Mouse (Mus musculus): ENCODE measurements around the gene Glod4.

The Glod4 gene

GRCm38 (mm10) chr11:76242901-76243810 lies at the start of gene Glod4, which contains the start of gene Mrm3:
Glod4 (minus strand) TSS chr11:76243725.
Mrm3 (plus strand) TSS chr11:76243715.
- DNase-seq = peak; percentile 90

GRCm38 (mm10) chr11:76292831-76293230 lies 49.3 kb upstream of the Glod4 start:
- no peak for DNase-seq

GRCm38 (mm10) chr11:76292398-76292797 lies 48.9 kb upstream of the Glod4 start:
- no peak for DNase-seq

DNA sequence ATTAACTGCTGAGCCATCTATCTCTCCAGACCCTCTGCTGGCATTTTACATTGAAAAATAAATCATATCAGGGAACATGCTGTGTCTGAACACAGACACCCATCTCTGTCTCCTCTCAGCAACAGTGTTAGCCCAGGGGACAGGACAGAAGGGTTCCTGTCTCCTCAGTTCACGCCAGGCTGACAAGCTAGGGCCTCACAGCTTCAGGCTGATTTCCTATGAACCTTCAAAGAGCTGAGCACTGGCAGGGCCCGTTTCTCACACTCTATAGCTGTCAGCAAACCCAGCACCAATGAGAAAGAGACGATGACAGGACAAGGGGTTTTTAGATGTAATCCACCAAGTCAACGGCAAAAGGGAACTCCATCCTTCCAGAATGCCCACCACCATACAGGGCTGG lies 48.4 kb upstream of the Glod4 start:
- no peak for DNase-seq

- peak; percentile 69 for DNase-seq
Measured at GRCm38 (mm10) chr11:76290367-76290766, 46.8 kb upstream of the Glod4 start.

DNA sequence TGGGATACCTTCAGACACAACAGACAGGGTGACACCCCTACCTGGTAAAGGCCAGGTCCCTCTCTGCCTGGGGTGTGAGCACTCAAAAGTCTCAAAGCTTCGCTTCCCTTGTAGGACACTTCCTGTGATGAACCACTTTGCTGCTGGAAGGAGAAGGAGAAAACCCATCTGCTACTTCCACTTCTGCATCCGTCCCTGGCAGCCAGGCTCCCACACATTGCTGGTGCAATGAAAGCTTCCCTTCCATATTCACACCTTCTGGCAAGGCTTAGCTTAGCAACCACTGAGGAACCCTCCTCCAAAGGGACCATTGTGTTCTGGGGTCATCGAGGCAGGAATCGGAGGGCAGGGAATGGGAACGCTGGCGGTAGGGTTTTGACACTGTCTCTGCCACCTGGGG lies 45.1 kb upstream of the Glod4 start:
- DNase-seq = peak; percentile 8

GRCm38 (mm10) chr11:76287301-76287700 lies 43.8 kb upstream of the Glod4 start:
- DNase-seq = no peak

DNA sequence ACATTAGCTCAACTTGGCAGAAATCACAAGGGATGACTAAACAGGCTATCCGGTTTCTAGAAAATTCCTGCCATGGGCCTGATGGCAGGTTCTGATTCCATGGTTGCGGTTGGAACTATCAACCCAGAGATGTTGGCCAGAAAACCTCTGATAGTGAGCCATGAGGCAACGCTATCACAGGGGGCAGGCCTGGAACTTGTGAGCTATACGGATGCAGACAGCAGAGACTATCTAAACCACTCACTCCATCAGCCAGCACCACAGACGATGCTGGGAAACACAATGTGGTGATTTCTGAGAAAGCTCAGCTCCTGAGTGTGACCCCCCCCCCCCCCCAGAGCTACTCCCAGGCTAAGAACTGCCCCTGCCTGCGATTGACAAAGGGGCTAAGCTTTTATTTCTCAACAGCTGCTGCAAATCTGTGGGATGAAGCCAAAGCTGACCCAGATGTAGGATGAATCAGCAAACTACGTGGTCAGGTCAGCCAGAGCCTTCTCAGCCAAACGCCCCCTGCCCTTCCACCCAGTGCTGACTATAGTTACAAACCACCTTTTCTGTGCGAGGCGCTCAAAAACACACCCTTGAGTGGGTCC lies 43.1 kb upstream of the Glod4 start:
- no peak for DNase-seq

DNA sequence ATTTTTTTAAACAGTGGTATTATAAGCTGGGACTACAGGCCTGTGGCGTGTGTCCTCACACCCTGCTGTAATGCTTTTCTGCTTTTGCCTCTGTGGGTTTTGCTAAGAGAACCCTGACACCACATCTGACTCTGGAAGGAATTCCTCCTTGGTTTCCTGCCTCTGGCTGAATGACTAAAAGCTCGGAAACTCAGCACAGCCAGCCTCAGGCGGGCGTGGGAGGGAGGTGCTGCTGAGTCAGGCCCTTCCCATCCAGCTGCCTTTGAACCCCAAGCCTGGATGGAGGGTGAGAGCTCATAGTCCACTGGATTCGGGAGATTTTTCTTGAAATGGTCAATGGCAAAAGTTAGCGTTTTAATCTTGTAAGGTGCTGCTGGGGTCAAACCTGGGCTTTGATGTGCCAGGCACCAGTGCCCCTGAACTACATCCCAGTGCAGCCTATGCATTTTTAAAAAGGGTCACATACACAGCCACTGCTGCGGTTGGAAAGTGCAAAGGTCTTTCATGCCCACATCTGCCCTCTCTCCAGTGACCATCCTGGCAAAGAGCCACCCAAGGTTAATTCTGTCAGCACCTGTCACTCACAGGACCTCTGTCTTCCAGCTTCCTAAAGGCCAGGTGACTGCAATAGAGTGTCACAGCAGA lies 42.0 kb upstream of the Glod4 start:
- no peak for DNase-seq

DNA sequence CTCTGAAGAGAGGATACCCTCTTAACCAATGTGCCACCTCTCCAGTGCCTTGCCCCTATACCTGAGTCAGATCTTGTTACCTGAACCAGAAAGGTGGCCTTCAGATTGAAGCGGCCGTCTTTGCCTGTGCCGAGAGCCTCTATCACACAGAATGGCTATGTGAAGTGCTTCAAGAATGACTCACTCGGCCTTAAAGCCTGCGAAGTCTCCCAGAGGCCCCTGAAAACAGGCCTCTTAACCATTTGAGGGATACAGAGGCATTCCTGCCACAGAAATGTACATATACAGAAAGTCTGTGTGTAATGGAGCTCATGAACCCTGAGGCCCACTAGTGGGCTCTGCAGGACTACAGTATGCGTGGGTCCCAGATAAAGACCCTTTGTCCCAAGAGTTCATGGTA lies 40.3 kb upstream of the Glod4 start:
- no peak for DNase-seq

GRCm38 (mm10) chr11:76279971-76280370 lies 36.4 kb upstream of the Glod4 start:
- DNase-seq = no peak

DNA sequence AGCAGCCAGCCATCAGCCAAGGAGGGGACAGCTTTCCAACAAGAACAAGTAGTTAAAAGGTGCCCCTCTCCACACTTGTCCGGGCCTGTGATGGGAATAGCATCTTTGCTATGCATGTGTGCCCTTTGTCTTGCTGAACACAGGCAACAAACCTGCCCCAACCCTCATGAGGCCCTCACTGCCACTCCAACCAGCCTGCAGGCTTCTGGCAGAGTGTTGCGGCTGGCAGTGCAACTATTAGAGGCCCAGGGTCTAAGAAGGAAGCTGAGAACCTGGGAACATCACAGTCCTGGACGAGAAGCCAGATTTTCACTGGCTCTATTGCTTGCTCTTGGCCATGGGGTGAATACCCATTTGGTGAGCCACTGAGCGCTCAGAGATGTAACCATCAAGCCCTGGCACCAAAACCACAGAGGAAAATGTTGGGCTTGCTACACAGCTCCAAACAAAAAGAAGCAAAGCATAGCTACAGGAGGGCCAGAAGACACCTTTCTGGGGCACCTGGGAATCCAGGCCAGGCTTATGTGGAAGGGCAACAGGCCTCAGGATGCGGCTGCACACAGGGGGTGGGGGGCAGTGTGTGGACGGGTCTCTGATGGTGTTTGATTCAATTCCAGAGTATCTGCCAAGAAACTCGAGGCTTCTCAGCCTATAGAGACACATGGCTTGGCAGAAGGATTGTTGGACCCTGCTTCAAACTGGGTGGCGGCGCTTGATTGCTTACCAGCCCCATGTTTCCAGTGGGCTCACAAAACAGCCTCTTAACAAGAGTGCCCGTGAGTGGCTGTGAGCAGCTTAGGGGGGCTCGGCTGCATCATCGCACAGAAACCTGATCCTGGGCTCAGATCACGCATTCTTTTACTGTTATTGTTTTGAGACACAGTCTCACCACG lies 35.7 kb upstream of the Glod4 start:
- DNase-seq = no peak

DNA sequence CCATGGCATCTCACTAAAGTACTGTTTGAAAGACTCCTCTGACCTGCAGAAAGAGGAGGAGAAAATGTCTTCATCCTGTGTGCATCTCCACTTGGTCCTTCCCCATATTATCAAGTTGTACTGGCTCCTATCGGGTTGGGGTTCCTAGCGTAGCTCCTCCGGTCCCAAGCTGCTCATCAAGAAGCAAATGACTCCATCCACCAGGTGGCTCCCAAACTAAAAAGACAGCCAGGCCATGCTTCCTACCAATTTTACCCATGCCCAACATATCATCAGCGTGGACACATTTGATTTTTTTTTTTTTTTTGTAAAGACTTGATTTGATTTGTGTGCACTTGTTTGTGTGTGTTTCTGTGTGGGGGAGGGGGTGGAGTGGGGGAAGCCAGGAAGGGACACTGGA lies 28.9 kb upstream of the Glod4 start:
- no peak for DNase-seq

DNA sequence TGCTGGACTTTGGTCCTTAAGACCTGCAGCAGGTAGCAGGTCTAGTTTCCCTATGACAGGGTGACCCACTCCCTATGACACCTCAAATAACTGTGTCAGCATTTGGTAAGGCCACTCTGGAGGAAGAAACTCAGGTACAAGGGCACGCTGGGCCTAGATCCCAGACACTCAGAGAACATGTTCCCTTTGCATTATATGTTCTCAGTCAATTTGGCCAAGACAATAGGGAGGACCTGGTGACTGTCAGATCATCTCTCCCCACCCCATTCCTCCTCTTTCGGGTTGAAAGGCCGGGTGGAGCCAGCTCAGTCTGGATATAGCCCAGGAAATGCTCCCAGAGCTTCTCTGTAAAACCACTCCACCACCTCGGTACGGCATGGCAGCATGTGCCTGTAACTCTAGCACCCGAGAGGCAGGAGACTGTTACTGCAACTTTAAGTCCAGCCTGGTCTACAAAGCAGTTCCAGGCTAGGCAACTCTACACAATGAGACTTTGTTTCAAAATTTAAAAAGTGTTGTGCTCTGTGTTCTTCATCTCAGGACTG lies 25.1 kb upstream of the Glod4 start:
- no peak for DNase-seq

GRCm38 (mm10) chr11:76268001-76268459 lies 24.5 kb upstream of the Glod4 start:
- DNase-seq = peak; percentile 59

- DNase-seq = no peak
Measured at GRCm38 (mm10) chr11:76267550-76267949, 24.0 kb upstream of the Glod4 start.

- no peak for DNase-seq
Measured at GRCm38 (mm10) chr11:76262611-76263351, 19.3 kb upstream of the Glod4 start.

DNA sequence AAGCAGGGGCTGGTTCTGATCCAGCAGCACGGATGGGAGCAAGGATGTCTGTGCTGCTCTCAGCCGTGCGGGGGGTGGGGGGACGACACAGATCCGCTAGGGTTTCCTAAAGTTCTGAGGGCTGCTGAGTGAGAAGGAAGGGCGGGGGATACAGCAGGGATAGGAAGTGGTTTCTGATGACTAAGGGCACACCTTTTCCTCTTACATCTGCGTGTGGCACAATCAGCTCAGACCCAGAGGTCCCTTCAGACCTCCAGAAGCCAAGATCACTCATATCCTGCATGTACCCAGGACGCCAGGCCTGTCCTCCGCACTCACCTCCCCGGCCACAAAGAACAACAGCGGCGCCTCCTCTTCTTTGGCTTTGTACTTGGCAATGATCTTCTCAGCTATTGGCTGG lies 17.7 kb upstream of the Glod4 start:
- no peak for DNase-seq

DNA sequence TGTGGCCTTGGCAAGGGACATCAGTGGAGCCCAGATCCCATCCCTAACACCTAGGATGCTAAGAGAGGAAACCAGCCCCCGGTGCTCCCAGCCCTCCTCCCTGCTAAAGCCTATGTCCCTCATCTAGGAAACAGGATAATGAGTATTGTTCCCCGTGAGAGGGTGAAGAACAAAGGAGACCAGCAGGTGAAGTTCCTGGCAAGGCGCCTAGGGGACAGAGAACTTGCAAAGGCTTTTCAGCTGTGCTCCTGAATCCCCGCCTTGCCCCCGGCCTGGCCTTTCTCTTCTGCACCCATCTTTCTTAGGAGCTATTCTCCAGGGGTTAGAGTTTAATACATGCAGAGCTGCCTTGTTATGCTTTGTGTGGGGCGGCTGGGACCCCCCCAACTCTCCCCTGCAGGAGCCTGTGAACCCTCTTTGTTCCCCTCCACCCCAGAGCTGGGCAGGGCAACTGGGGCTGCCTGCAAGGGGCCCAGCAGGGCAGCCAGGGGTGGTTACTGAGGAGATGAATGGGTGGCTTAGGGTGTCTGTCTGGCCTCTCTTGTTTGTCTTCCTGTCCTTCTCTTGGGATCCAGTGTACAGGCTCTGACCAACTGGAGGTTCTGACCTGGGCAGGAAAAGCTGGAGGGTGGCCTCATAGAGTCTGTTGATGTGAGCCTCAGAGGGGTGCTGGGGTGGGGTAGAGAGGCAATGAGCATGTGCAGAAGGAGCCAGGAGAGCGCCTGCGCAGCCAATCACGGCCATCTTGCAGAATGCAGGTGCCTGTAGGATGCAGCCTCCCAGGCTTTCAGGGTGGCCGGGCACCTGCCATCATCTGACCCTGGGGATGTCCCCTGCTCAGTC lies 16.9 kb upstream of the Glod4 start:
- no peak for DNase-seq

DNA sequence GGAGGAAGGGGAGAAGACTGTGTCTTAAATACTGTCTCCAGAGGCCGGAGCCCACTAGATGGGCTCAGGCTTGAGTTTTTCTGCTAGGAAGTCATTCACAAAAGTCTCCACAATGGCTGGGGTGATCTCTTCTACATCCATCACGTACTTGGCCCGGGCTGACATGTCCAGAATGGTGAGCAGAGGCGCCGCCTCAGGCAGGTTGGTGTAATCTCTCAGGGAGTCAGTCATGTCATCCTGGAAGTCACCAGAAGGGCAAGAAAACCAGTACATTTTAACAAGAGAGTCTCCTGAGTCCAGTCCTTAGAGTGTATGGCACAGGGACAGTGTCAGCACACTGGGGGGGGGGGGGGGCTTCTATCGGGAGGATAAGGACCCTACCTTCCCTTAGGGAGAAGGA lies 15.0 kb upstream of the Glod4 start:
- DNase-seq = no peak

DNA sequence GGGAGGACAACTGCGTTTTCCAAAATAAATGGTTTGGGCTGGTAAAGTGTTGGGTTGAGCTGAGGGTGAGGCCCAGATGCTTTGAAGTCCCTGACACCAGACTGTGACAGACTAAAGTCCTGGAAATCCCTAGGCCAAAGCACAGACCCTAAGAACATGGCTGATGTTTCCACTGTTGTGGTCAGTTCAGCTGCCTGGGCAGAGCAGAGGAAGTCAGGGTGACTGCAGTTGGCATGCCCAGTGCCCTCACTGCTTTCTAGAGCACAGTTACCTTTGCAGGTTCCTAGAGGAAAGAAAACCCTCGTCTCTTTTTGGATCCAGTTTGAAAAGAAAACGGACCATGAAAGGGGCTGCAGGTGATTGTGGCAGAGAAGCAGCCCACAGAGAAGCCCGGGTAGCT lies 13.9 kb upstream of the Glod4 start:
- no peak for DNase-seq
